Mouse (Mus musculus): Measurements from ENCODE around the gene Fcf1.

GRCm38 (mm10) chr12:85022071-85022470, 51.4 kb downstream of the Fcf1 start:
- TF ChIP-seq USF1 (IDR thresholded peaks at IDR 0.05; ENCODE audit: low read depth), result no peak
- no peak for TF ChIP-seq SRF (IDR thresholded peaks at IDR 0.05; ENCODE audit: control insufficient read depth, insufficient read length, low read depth)
- TF ChIP-seq POLR2A (IDR thresholded peaks at IDR 0.05; ENCODE audit: insufficient read length, low read depth), result no peak
- TF ChIP-seq POLR2AphosphoS2 (IDR thresholded peaks at IDR 0.05; ENCODE audit: insufficient read length, low read depth), result no peak
- no peak for TF ChIP-seq CEBPB (IDR thresholded peaks at IDR 0.05; ENCODE audit: insufficient read depth, poor library complexity, severe bottlenecking)
- TF ChIP-seq TCF12 (IDR thresholded peaks at IDR 0.05; ENCODE audit: insufficient read depth, poor library complexity, severe bottlenecking), result no peak
- no peak for TF ChIP-seq E2F4 (IDR thresholded peaks at IDR 0.05; ENCODE audit: insufficient read depth)

All from myocyte (in vitro differentiated cells).